Mouse (Mus musculus): Measurements from ENCODE around the gene Gm14288. TPM values are rescaled to one million over a fixed set of nuclear protein-coding genes. Genes with fewer than 3 reads are reported as not detected.

The Gm14288 gene
- polyA plus RNA-seq (2014; fragmentation: Illumina TruSeq; extraction: RNeasy Lipid Tissue Mini Kit (QIAGEN cat#74804); ENCODE audit: low read depth, low replicate concordance): 5.8 TPM

GRCm38 (mm10) chr2:175800993-175801392 is at the start of gene Gm14288:
Gm14288 (minus strand) TSS chr2:175801093.

GRCm38 (mm10) chr2:175741237-175741636 is 59.7 kb downstream of the Gm14288 start, which contains the start of gene Gm2007:
Gm2007 (plus strand) TSS chr2:175741537.

Other genes with a start within 250 kb of the Gm14288 start
- gene Gm11007, start 157.1 kb downstream of the Gm14288 start, polyA plus RNA-seq (2014; fragmentation: Illumina TruSeq; extraction: RNeasy Lipid Tissue Mini Kit (QIAGEN cat#74804); ENCODE audit: low read depth, low replicate concordance): 25.7 TPM
- gene Zfp969, start 97.4 kb downstream of the Gm14288 start, polyA plus RNA-seq (2014; fragmentation: Illumina TruSeq; extraction: RNeasy Lipid Tissue Mini Kit (QIAGEN cat#74804); ENCODE audit: low read depth, low replicate concordance): not detected
- gene Gm2007, start 59.6 kb downstream of the Gm14288 start, polyA plus RNA-seq (2014; fragmentation: Illumina TruSeq; extraction: RNeasy Lipid Tissue Mini Kit (QIAGEN cat#74804); ENCODE audit: low read depth, low replicate concordance): 25.7 TPM
- gene Gm6710, start 68.1 kb upstream of the Gm14288 start, polyA plus RNA-seq (2014; fragmentation: Illumina TruSeq; extraction: RNeasy Lipid Tissue Mini Kit (QIAGEN cat#74804); ENCODE audit: low read depth, low replicate concordance): 7.9 TPM
- 7.1 TPM for gene Zfp966, start 130.0 kb upstream of the Gm14288 start, polyA plus RNA-seq (2014; fragmentation: Illumina TruSeq; extraction: RNeasy Lipid Tissue Mini Kit (QIAGEN cat#74804); ENCODE audit: low read depth, low replicate concordance)
- gene Gm2026, start 164.2 kb upstream of the Gm14288 start, polyA plus RNA-seq (2014; fragmentation: Illumina TruSeq; extraction: RNeasy Lipid Tissue Mini Kit (QIAGEN cat#74804); ENCODE audit: low read depth, low replicate concordance): 11.2 TPM